Mouse (Mus musculus) erythroid progenitor cell, adult 5-6 weeks (primary cell): Measurements from ENCODE around the gene S1pr4. TPM values are rescaled to one million over a fixed set of nuclear protein-coding genes. Genes with fewer than 3 reads are reported as not detected.

Experiments used
- ATAC-seq: replicated peaks from 2 replicates; pipeline ENCODE4 v1.8.0; 2016; ENCODE audit warnings: moderate number of reproducible peaks, mild to moderate bottlenecking, moderate TSS enrichment, inconsistent platforms; ENCODE audit not compliant: poor library complexity, low FRiP score, severe bottlenecking
- total RNA-seq, 2 experiments: library from RNA; stranded (forward) in 1 of 2; stranded (reverse) in 1 of 2; fragments of 150-400 nt in 1 of 2; fragments of 186-747, 209-891 nt in 1 of 2; gene quantifications; 2 replicates each; pipeline versions ENCODE4 v1.2.3 to v1.2.4; 2015 to 2017; ENCODE audit warnings: low replicate concordance in 2 of 2

S1pr4 gene
- total RNA-seq, 2 experiments from 2014 or later, result 2.3 to 5.4 TPM

DNA sequence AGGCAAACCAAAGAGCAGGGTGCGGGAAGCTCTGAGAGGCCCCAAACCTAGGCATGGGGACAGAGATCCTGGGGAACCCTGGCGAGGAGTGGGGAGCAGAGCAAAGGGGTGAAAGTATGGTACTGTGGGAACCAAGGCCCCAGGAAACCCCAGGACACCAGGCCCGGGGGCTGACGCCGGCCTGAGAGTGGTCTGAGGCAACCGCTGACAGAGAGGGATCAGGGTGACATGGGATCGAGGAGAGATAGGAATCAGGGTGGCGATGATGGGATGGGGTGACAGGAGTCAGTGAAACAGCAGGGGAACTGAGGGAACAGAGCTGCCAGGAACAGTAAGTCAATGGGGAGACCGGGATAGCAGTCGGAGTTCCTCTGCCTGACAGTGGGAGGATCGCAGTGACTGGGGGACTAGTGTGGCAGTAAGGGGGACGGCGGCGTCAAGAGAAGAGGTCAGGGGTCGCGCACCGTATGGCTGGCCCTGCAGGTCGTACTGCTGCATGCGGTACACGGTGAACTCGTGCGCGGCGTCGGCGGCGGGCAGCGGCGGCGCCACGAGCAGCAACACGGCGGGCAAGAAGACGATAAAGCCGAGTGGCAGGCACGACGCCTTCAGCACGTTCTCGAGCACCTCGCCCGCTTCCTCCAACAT lies 4.2 kb downstream of the S1pr4 start:
- peak; percentile 5 for ATAC-seq

DNA sequence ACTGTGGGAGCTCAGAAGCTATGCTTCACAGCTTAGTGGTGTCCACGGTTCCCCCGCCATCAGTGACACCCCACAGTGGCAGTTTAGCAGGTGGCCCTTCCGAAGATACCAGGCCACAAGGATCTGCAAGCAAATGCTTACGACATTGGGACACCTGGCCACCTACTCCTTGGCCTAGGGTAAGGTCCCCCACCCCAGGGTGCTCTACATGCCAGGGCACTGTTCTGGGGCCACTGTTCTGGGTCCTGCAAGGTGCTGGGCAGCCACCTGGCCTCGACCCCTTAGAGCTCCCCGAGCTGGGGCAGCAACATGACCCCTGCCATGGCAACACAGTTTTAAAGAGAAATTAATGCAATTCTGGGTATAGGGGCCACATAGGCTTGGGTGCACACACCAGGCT lies 4.8 kb downstream of the S1pr4 start:
- no peak for ATAC-seq

DNA sequence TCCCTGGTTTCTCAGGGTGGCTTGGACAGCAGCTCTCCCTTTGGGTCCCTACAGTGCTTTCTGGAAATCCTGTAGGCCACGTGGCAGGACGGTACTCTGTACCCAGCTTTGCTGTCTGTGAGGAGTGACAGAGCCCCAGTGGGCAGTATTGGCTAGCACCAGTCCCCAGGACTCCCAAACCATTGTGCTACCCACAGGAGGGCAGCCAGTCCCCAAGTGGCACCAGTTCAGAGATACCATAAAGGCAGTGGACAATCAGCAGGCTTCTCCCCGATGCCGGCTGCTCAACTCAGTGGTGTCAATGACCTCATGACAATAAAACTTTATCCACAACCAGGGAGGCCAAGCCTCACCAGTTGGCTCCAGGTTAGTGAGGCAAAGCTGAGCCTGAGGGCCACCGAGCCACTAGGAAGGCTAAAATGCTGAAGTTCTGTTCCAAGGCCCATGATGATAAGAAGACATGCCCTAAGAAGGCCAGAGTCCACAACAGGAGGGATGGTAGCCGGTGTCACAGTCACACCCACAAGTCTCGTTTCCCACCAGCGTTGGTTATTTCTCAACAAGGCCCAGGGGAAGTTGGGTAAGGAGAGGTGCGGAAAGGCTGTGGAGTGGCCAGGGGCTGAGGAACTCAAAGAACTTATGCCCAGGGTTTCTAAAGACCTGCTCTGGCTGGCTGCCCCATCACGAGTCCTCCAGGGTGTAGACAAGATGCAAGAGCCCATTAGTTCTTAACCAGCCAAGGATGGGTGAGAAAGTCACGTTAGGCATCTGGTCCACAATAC lies 5.5 kb downstream of the S1pr4 start:
- no peak for ATAC-seq

DNA sequence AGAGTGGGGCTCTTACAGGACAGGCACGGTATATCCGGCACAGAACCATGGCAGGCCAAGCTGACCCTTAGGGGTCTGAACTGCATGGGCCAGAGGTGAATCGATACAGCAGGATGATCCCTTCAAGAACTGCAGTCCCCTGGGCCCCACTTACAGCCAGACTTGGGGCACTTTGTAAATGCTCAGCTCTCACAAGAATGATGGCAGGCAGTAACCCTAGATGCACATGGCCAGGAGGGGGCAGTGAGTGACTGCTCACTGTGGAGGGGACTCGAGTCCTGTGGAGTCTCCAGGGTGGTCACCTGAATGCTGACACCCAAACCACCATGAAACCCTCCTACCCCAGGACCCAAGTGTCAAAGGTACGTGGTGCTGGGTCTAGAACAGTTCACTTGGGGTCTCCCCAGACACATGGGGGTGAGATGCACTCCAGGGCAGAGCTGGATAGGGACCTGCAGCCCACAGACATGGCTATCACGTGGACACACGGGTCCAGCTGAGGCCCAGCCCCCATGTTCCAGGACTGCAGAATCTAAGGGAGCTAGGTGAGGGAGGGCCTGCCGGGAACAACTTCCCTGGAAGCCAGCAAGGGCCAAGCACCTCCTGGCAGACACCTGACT lies 6.2 kb downstream of the S1pr4 start:
- no peak for ATAC-seq

DNA sequence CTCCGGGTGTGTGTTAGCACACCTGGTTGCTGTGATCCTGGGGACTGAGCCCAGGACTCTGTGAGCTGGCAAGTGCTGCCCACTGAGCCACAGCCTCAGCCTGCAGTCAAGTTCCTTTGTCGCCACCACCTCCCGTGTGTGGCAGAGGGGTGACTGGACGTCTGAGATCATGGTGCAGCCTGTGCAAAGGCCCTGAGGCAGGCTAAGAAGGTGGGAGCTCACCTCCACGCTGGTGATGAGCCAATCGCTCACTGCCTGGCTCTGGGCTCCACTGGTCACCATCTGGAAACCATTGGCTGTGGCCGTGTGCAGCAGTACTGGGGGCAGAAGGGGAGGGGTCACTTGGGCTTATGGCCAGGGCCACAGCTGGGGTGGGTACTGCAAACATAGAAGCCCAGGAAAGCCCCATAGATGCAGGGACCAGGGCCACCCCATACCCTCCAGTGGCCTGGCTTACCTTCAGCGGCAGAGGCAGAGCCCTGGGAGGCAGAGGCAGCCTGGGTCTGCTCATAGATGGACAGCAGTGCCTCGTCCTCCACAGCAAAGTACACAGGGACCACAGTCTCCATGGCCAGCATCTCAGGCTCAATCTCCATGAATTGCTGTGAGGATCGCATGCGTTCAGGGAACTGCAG lies 7.2 kb downstream of the S1pr4 start:
- no peak for ATAC-seq

DNA sequence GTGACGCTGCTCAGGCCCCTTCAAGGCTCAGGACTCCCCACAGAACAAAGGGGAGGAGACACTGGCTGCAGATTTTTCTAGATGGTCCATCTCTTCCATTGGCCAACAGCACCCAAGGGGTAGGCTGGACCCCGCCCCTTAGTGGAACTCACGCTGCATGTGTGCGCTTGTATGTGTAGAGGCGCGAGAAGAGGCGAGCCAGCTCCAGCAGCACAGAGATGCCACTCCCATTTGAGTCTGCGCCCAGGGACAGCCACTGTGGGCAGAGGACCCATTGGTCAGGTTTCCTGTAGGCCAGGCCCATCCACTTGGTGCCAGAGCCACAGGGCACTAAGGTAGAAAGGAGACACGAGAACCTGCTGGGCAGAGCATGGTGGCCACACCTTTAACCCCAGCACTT lies 8.9 kb downstream of the S1pr4 start:
- ATAC-seq, result no peak

DNA sequence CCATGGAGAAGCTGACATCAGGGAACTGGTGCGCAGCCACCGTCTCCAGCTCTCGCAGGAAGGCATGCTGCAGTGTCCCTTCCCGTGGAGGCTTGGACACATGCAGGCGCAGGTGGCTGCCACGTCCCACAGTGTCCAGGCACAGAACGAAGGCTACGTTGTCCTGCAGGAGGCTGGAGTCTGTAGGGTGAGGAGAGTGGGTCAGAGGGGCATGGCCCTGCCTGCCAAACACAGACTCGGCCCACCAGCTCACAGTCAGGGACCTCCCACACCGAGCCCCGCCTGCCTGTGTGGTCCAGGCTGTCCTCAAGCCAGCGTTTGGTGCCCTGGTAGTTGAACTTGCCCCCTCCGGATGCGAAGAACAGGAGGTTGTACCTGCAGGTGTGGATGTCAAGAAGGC lies 10.0 kb downstream of the S1pr4 start:
- no peak for ATAC-seq

DNA sequence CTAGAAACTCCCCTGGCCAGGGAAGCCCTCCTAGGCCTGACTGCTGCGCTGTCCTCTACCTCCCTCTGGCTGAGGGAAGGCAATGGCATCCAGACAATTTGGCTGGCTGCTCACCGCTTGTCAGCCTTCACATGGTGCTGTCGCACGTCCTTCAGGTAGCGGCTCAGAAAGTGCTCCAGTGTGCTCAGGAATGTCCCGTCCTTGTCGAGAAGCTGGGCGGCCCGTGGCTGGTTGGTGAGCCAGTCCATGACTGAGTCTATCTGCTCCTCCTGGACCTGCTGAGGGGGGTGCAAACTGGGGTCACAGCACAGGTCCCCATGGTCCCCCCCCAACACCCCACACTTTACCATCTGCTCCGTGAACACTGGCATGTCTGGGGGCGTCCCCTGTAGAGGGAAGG lies 11.9 kb downstream of the S1pr4 start:
- no peak for ATAC-seq

DNA sequence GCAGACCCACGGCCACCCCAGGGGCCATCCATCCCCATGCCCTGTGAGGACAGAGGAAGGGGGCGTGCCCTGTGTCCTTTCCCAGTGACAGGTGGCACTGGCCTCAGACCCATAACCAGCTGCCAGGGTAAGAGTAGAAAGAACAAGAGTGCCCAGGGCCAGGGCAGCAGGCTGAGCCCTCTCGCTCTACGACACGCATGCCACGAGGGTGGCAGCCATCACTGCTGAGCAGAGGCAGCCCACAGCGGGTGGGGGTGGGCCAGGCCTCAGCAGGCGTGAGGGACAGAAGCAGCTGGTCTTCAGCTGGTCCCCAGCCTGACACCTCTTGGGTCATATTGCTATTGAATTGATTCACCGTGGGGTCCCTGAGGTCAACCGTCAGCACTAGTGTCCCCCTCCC lies 13.4 kb downstream of the S1pr4 start:
- ATAC-seq, result no peak

DNA sequence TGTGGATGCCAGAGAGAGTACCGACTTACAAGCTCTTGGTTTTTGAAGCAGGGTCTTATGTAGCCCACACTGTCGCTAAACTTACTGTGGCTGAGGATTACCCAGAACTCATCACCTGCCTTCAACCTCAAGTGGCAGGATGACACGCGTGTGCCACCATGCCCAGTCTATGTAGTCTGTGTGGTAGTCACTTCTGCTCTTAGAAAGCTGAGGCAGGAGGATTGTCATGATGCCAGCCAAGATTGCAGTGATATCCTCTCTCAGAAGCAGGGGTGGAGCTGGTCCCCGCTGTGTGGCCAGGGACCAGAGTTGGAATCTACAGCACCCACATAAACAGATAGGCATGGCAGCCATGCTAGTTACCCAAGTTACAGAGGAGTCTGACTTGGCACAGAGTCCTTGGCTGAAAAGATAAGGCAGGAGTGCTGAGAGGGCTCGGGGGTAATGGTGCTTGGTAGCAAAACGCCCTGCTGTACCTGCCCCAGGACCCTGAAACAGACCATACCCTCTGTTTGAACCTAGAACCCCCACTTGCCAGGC lies 14.4 kb downstream of the S1pr4 start:
- no peak for ATAC-seq

DNA sequence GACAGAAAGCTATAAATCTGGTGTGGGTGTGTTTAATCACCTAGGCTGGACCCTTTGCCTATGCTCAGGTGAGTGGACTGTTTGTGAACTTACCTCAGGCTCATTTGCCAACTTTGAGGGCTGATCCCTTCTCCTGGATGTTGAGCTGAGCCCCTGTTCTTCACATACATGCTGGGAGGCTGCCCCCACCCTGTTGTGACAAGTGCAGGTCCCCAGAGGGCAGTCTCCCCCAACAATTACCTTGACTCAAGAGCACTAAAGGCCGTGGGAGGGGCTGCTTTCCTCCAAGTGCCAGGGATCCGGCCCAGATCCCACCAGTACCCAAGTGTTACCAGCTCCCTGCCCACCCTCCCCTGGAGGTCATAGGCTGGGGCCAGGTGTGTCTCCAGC lies 14.9 kb downstream of the S1pr4 start:
- ATAC-seq, result no peak

DNA sequence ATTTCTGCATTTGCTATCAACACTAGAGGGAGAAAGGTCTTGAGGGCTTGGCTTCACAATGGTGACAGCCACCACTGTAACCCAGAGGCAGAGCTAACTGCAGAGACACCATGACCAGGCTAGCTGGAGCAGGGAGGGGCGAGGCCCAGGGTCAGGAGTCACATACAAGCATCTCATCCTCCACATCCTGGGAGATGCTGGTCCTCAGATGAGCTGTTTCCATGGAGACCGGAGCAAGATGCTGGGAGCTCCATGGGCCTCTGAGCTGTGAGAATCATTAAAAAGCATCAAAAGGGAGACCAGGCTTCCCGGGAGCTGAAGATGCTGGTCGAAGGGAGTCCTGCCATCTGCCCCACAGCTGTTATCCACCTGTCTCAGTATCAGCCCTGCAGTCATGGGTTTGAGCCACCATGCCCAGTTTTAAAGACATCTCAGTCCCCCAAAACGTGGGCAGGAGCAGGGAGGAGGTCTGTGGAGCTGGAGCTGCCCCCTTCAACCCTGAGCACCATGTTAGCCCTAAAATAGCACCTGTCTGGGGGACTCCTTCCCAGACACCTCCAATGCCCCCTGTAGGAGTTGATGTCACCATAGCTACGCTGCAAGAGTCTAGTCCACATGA lies 15.4 kb downstream of the S1pr4 start:
- ATAC-seq, result no peak

DNA sequence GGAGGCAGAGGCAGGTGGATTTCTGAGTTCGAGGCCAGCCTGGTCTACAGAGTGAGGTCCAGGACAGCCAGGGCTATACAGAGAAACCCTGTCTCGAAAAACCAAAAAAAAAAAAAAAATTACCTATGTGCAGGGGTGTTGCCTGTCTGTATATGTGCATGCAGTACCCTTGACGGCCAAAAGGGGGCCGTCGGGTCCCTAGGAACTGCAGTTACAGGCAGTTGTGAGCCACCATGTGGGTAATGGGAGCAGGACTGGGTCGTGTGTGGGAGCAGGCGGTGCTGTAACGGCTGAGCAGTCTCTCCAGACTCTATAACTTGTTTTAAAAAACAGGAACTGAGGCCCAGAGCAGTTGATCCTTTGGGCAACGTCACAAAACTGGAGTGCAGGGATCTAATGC lies 15.9 kb downstream of the S1pr4 start:
- ATAC-seq, result no peak

DNA sequence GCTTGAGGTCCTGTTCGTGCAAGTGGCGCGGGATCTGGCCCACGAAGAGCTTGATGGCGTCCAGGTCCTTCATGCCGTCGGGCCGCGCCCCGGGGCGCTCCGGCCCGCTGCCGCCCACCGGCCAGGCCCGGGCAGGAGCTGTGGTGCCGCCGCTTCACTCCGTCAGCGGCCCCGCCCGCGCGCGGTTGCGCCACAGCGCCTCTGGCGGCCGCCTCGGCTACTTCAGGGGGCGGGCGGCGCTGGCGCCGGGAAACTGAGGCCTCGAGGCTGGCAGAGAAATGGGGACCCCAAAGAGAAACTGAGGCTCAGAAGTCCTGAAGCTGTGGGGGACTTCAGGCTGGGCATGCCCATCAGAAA lies 17.4 kb downstream of the S1pr4 start, which contains the start of gene Celf5:
Celf5 (minus strand) TSS at position 177 of the 357 bp plus-strand sequence.
- ATAC-seq, result peak; percentile 53

DNA sequence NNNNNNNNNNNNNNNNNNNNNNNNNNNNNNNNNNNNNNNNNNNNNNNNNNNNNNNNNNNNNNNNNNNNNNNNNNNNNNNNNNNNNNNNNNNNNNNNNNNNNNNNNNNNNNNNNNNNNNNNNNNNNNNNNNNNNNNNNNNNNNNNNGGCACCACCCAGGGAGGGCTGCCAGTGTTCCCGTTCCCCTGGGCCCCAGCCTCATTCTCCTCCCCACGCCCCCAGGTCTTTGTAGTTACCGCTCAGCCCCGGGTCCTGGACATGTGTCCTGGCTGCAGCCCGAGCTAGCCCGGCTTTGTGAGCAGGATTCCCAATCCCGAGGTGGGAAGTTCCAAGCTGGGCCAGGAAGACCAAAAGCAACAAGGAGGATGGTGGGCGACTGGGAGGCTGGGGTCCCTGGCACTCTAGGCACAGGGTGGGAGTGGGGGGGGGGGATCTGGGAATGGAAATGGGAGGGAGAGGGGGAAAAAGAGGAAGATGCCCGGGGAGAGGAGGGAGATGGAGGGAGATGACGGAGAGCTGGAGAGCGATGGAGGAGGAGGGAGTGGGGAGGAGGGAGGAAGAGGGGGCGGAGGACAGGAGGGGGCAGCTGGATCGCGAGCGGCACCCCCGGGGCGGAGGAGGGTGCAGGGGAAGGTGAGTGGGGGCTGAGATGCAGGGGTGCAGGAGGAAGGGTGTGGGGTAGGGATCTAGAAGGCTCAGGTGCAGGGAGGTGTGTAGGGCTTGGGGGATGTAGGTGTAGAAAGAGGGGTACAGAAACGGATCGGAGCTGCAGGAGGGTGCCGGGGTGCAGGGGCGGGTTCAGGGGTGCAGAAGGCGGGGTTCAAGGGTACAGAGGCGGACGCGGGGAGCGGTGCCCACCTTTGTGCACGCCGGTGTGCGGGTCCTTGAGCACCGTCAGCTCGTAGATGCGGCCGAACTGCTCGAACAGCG lies 18.1 kb downstream of the S1pr4 start:
- peak; percentile 8; the same call in 1 of the 2 replicates for ATAC-seq

DNA sequence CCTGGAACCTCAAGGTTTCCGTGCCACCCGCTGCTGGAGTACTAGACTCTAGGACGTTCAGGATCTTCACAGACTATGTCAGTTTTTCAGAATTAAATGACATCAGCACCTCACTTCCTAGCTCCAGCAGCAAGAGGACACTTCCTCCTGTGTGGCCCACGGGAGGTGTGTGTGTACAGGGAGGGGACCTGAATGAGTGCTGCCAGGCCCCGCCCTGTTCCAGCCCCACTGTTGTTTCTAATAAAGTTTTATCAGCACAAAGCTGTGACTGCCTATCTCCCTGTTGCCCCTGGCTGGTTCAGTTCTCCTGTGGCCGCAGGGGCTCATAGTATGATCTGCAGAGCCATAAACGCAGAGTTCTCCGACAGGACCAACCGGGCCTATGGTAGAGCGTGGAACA lies 25.5 kb downstream of the S1pr4 start:
- ATAC-seq, result no peak

DNA sequence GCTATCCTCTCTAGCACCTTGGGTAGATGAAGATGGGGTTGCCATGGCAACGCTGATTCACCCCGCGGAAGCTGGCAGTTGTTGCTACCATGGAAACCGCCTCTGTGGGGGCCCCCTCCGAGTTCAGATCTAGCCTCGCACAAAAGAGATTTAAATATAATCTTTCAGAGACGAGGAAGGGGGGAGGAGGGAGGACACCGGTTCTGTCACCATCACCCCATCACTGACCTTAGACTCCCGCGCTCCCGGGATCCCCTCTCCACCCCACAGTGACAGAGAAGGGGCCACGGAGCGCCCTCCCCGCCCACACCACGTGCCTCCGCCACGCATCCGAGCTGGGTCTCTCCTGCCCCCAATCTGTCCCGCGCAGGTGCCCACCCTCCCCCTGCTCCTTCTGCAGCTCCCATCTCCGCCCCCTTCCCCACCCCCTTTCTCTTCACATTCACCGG lies 26.9 kb downstream of the S1pr4 start:
- no peak for ATAC-seq

DNA sequence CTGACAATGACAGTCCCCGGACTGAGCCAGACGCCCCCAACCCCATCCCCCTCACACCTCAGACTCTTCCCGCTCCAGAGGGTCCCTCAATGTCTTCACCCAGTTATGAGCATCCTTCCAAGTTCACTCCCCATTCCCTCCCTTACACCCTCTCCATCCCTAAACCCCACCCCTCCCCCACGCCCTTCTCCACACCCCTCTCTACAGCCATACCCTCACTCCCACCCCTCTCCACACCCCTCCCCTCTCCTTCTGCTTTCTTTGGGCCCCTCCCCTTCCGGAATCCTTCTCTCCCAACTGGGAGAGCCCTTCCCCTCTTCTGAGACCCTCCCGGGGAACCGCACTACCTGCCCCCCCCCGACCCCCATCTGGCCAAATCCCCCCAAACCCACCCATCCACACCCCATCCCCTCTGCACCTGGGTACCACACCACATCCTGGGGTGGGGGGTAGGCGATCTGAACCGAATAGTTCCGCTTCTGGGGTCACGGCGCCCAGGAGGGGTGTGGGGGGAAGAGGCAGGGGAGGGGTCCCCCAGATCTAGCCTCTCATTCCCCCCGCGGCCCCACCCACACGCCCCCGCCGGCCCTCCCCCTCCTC lies 27.4 kb downstream of the S1pr4 start:
- no peak for ATAC-seq

DNA sequence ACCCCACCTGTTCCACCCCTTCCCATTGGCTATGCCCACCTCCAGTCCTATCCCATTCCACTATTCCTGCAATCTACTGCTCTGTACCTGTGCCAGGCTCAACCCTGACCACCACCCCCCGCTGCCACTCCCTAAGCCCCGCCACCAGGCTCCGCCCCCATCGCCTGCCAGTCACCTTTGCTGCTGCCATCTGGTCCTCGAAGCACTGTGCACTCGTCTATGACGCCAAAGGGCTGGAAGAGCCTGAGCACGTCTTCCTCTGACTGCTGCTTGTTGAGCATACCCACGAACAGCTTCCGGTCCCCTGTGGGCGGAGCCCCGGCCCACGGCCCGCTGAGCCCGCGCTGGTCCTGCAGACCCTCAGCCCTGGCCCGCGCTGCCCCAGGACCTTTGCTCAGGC lies 29.5 kb downstream of the S1pr4 start:
- ATAC-seq, result no peak
